Mouse (Mus musculus) embryonic fibroblast, embryonic 13.5 days (primary cell): ENCODE measurements around the gene Fbxl20.

Experiments used
- CTCF ChIP-seq: IDR thresholded peaks from 2 replicates; pipeline ENCODE4 v1.5.1; 2011; ENCODE audit warnings: mild to moderate bottlenecking, control low read depth, low read length, moderate library complexity, borderline replicate concordance; ENCODE audit not compliant: insufficient read depth
- POLR2A ChIP-seq: IDR thresholded peaks from 2 replicates; pipeline ENCODE4 v1.6.1; 2011; ENCODE audit warnings: low read depth, mild to moderate bottlenecking, control low read depth, low read length, moderate library complexity

GRCm38 (mm10) chr11:98040975-98041374 lies 109.2 kb downstream of the Fbxl20 start:
- TF ChIP-seq POLR2A (no peak), CTCF (no peak)
